Mouse (Mus musculus): Measurements from ENCODE around the gene Rin2.

GRCm38 (mm10) chr2:145822783-145823729 is 148.0 kb downstream of the Rin2 start:
- TF ChIP-seq CTCF (IDR thresholded peaks at IDR 0.05) (no peak), EP300 (IDR thresholded peaks at IDR 0.05) (0 out of 2 replicates have a peak, but pooled peaks have one; percentile 8)

Data from lung, postnatal 0 days (tissue).